Mouse (Mus musculus): ENCODE results near the gene Sytl3.

The Sytl3 gene

DNA sequence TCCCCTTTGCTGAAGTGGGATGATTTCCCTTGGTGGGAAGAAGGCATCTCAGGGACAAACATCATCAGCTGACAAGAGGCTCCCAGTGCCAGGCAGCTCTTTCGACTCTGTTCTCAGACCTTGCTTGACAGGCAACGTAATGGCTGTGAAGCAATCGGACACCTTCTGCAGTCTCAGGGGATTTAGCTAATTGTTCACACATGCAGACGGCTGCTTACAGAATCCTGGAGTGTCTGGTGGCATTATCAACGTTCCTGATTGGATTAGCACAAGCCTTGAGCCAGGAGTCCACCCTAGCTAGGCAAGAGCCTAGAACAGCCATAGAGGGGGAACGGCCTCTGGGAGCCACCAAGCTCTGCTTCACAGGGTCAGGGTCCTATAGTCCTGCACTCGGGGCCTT, 93.5 kb downstream of the Sytl3 start:
- DNase-seq (ENCODE audit: extremely low spot score, low spot score): no peak

DNA sequence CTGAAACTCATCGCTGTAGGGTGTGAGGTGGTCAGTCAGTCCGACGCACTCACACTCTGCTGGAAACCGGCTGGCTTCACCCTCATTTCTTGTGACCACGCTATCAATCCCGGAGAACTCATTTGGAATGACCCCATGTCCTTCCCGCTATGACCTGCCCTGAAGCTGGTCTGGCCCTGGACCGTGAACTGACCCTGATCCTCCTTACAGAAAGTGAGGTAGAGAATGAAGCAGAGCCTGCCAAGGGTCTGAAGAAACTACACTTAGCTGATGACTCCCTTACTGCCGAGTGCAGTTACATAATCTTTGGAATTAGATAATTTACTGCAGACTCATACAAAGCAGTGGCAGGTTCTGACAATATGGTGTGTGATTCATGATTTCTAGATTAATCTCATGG, 96.3 kb downstream of the Sytl3 start:
- DNase-seq (ENCODE audit: extremely low spot score, low spot score): no peak

- DNase-seq (ENCODE audit: extremely low spot score, low spot score): no peak
These were observed 97.0 kb downstream of the Sytl3 start for GRCm38 (mm10) chr17:6755873-6756272.

DNA sequence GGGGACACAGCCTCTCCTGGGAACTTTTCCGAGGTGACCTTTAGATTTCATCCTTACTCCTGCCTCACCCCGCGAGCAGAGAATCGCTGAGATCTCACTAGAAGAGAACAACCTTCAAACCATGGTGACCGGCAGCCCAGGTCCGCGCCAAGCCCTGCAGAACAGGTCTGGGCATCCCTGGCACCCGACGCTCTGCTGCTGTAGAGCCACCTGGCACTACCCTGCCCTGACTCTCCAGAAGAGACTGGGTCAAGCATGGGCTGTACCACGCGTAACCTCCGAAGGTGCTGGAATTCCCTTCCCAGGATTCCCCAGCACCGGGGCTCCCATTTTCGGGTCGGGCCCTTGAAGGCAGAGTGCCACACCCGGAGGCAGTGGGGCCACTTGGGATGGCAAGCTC, 99.0 kb downstream of the Sytl3 start:
- DNase-seq (ENCODE audit: extremely low spot score, low spot score): no peak

DNA sequence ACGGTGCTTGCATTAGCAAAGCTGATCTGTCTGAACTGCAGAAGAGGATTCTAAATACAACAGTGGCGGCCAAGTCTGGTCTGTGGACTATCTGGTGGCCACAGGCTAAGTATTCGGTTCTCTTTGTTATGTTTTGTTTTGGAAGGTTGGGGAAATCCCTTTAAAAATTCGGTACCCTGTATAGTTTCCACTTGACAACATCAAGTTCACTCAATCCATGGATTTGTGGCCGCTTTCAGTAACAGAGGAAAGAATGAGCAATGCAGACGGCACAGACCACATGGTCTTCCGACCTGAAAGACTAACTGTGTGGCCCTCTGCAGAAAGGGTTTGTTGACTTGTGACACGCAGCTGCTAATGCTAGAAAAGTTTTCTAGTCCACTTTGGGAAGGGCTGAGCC, 100.0 kb downstream of the Sytl3 start:
- no peak for DNase-seq (ENCODE audit: extremely low spot score, low spot score)

GRCm38 (mm10) chr17:6759717-6760292, 100.9 kb downstream of the Sytl3 start:
- no peak for DNase-seq (ENCODE audit: extremely low spot score, low spot score)

DNA sequence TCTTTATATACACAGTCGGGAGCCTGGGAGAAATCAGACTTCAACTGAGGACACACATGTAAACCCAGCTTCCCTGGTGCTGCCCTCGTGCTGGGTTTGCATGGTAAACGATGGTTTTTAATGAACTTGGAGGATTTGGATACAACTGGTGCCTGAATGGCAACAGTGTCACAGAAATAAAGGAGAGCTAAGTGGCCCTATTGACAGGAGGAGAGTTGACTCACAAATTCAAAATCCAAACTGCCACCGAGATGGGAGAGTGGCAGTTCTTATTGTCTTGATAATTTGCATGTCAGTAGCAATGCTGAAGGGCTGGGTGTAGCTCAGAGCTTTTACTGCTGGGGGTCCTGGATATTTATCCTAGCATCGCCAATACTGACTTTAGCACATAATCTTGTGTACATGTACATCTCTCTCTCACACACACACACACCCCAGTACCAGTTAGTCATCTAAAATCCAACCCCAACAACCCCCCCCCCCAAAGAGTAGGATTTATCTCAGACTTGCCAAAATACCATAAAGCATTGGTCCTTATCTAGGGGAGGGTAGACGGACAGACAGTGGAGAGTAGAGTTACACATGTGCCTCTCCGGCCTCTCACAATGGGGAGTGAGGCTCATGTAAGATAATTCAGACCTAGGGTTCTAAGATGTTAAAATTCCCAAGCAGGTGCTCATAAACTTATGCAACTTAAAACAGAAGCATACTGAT, 104.8 kb downstream of the Sytl3 start:
- no peak for DNase-seq (ENCODE audit: extremely low spot score, low spot score)

DNA sequence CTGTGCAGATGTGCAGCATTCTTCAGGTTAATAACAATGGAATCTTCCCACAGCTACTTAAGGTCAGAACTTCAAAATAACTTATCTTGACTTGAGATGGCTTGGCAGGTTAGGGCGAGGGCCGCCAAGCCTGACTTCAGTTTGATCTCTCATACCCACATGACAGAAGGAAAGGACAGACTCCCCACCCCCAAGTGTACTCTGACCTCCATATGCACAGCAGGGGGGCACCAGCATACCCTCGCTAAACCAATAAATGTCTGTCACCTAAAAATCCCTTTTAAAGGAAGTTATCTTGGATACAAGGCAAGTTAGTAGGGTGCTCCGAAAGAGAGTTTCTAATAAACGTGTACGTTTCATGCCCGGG, 105.3 kb downstream of the Sytl3 start:
- no peak for DNase-seq (ENCODE audit: extremely low spot score, low spot score)

- DNase-seq (ENCODE audit: extremely low spot score, low spot score): no peak
These were observed 105.8 kb downstream of the Sytl3 start for GRCm38 (mm10) chr17:6764730-6765129.

DNA sequence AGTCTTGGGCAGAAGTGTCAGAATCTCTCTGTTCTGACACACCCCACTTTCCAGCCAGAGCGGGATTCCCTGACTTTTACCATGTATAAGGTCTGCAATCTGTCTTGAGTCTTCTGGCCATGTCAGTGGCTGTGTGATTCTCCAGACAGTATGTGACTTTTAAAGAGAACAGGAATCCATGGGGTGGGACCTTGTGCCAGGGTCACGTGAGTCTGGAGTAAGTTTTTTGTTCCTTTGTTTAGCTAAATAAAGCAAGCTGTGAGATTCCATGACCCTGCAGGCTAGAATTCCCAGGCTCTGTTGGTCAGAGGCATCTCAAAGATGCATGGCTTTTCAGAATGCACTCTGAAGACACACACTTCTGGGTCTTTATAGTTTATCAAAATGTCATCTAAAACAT, 107.0 kb downstream of the Sytl3 start:
- no peak for DNase-seq (ENCODE audit: extremely low spot score, low spot score)

DNA sequence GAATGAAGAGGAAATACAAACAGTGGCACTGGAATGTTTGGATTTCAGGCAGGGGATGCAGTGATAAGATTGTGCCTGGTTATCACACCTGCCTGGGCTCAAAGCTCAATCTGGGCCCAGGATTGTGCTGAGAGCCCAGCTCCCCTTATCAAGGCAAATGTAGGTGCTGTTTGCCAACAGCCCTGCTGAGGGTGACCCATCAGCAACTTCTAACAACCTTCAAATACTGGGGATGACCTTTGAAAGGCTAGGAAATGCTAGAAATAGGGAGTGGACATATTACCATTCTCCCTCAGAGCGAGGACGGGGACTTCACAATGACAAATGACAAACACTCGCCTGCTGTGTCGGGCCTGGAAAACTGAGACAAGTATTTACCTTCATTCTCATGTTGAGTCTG, 107.9 kb downstream of the Sytl3 start:
- no peak for DNase-seq (ENCODE audit: extremely low spot score, low spot score)

- no peak for DNase-seq (ENCODE audit: extremely low spot score, low spot score)
These were observed 108.9 kb downstream of the Sytl3 start for GRCm38 (mm10) chr17:6767771-6768170.

- DNase-seq (ENCODE audit: extremely low spot score, low spot score): no peak
These were observed 109.5 kb downstream of the Sytl3 start for GRCm38 (mm10) chr17:6768301-6768788.

DNA sequence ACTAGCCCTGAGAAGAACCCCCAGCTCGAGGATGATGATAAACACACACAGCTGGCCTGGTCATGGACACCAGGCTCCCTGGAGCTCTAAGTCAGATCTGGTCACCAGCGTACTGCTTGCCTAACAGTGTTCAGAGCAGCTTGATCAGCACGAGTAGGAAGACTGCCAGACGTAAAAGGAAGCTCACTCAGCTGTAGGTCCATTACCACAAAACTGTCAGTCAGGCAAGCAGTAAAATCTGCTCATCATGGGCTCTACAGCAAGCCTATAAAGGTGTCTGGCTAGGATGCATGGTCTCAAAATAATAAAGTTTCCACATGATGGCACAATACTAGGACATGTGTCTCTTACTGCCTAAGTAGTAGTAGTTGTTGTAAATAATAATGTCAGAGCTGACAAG, 110.7 kb downstream of the Sytl3 start:
- no peak for DNase-seq (ENCODE audit: extremely low spot score, low spot score)

DNA sequence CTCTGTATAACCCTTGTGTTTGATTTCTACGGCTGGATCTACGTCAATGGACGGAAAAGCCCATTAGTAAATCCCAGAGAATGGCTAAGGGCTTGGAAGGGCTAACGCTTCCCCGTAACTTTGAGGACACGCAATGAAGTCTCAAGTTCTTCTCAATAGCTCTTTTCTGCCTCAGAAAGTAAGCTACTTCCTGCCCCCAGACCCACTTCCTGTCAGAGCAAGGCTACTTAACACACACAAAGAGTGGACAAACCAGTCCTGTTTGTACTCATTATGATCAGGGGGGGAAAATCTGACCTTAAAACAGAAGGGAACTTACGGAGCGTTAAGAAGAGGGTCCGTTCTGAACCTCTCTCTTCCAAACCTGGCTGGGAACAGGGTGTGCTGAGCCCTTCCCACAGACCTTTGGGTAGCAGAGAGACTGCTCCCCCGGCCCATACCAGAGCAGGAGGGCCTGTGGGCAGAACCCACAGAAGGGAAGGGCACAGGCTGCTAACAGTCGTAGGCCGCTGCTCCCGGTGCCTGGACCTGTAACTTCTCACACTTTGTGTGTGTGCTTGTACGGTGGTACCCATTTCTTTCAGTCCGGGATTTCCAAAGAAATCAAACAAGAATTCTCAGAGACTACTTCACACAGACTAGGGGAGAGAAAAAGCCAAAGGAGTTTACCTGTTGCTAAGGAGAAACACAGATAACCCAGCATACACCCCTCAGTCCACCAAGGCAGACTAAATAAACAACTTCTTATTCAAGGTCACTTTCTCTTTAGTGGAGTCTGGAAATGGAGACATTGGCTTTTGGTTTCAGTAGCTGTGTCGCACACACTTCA, 113.0 kb downstream of the Sytl3 start:
- DNase-seq (ENCODE audit: extremely low spot score, low spot score): no peak

DNA sequence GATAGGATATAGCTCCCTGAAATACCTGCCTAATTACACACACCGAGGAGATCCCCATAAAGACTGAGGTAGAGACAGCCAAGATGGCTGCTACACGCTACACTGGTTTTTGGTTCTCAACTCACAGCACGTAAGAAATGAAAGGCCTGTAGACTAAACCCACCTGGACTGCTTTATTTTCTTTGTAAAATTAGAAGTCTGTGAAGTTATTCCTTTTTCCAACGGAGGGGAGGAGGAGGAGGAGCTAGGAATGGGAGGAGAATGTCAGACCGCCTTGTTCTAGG, 113.5 kb downstream of the Sytl3 start:
- DNase-seq (ENCODE audit: extremely low spot score, low spot score): no peak

DNA sequence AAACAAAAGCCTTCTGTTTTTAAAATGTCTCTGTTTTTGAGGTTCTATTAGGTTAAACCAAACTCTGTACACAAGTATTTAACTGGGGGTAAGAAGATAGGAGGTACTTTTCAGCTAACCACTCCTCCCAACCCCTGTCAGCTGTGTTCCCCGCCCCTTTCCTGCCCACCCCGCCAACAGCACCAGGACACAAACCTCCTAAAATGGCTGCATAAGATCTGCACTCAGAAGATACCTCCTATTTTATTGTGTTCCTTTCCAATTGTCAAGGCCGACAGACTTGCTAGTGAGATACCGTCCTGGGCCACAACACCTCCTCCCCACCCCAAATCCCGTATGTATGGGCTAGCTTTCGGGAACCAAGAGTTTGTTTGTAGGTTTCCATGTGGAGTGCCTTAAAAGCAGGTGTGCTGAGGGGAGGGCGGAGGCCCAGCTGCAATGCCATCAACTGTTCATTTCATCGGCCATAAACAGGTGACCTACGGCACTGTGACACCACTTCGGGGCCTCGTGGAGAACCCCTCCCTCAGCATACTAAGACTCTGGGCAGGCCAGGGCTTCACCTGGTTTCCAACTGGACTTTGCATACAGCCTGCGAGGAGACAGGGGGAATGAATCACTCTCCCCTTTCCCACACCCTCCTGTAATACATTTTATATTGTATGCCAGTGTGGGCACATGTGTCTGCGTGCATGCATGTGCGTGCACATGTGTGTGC, 114.5 kb downstream of the Sytl3 start:
- DNase-seq (ENCODE audit: extremely low spot score, low spot score): no peak

GRCm38 (mm10) chr17:6775221-6775620, 116.3 kb downstream of the Sytl3 start:
- no peak for DNase-seq (ENCODE audit: extremely low spot score, low spot score)

GRCm38 (mm10) chr17:6775671-6776070, 116.8 kb downstream of the Sytl3 start:
- no peak for DNase-seq (ENCODE audit: extremely low spot score, low spot score)

DNA sequence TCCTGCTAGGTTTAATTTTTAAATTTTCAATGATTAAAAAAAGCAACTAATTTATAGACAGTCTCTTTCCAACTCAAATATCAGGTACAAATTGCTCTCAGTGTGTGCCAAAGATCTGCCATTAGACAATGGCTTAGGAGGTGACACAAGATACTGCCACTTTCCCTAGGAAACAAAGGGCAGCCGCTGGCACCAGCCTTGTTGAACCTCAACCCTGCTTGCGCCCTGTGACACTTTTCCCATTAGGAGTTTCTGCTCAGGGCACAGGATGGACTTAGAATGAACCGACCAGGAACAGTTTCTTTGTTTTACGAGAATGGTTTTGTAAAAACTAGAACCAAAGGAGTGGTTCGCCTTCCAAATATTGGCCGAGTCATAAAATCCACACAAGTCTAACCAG, 117.2 kb downstream of the Sytl3 start:
- no peak for DNase-seq (ENCODE audit: extremely low spot score, low spot score)

GRCm38 (mm10) chr17:6776576-6776975, 117.7 kb downstream of the Sytl3 start:
- no peak for DNase-seq (ENCODE audit: extremely low spot score, low spot score)

DNA sequence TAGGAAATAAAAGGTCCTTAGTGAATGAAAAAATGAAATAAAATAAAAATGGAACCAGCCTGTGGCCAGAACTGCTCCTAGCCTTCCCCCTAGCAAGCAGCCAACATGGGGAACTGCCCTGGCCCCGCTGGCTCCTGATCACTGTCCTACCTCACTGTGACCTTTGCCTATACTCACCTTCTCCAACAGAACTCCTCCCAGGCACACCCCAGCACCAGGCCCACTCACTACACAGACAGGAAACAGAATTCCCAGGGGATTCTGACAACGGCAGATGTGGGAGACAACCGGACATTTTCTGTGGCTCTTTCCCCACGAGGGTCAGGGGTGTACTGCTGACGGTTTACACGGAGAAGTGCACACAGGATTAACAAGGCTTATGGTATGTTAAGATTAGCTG, 118.2 kb downstream of the Sytl3 start:
- DNase-seq (ENCODE audit: extremely low spot score, low spot score): no peak
